In the genomic region with DNA sequence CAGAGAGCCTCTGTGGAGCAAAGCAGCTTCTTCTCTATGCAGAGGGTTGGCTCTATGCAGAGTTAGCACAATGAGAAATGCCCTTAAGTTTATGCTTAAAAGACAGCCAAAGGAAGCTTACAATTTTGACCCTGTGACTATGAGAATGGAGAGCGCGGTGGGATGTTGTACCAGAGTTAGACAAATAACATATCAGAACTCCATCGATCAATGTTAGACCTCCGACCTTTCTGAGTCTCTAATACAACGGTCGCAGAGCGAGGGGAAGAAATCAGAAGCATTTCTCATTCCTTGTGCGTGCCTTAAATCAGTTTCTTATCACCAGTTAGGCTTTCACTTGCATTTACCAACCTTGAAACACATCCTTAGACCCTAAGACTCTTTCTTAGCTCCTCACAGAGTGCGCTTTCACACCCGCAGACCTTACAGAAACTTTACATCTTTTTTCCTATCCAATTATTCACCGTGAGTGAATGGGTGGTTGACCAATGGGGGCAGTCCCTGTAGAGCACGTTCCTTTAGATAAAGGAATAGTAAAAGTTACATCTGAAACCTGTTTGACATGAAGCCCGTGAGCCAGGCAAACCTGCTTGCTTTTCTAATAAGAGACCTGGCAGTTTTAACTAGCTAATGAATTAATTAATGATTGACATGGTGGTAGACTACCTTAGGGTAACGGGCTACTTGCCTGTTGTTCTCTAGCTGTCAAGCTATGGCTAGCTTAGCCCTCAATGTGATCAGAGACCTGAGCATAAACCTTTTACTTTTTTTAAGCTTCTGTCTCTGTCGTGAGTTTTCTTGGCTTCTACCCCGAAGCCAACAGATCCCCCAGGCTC, we compare ENCODE assay signal across 14 mouse cellular contexts. TPM values are rescaled to one million over a fixed set of nuclear protein-coding genes. Genes with fewer than 3 reads are reported as not detected.
A peak's percentile ranks its signal among the peaks of the same experiment; 100 is the strongest.
DNase-seq lines count a peak whose midpoint lies in the region; ATAC-seq and TF ChIP-seq lines count a peak whose summit lies in the region.
"Had no signal": no experiment of that assay in that cellular context is flagged by ENCODE, and none has a peak within 500 bp of the region (broad histone marks: within the 10 kb centered on the region; RNA-seq: fewer than 3 reads in every experiment).

No protein-coding gene starts in this region.

- peak overlapping the region; percentile 70 for H3K27ac ChIP-seq in kidney, adult 2 months (ENCODE audit: insufficient read depth, low read depth, low read length)
- no peak overlapping the region for H3K27ac ChIP-seq in kidney, embryonic 14.5 days (ENCODE audit: low read depth, low read length)
- H3K27ac ChIP-seq in liver, embryonic 16.5 days (ENCODE audit: low read length) = no peak overlapping the region
- no peak overlapping the region for H3K27ac ChIP-seq in hindbrain, embryonic 11.5 days (ENCODE audit: low read depth, low read length)
- H3K27ac ChIP-seq: embryonic facial prominence, embryonic 12.5 days; liver, embryonic 15.5 days; midbrain, embryonic 15.5 days had no signal

- 58% methylated on average over 16 of the region's 16 CpGs for WGBS in kidney, adult 2 months
- 63% methylated on average over 16 of the region's 16 CpGs for whole genome bisulfite sequencing in kidney, embryonic 14.5 days
- WGBS in liver, embryonic 16.5 days (ENCODE audit: insufficient replicate concordance) = 56% methylated on average over 16 of the region's 16 CpGs
- WGBS in hindbrain, embryonic 11.5 days = 52% methylated on average over 16 of the region's 16 CpGs

- H3K36me3 ChIP-seq in kidney, adult 2 months (ENCODE audit: control insufficient read depth, insufficient read depth, low read length) = no peaks in the 10 kb centered on the region
- no peaks in the 10 kb centered on the region for H3K36me3 ChIP-seq in kidney, embryonic 14.5 days (ENCODE audit: control insufficient read depth, insufficient read depth, low read length)
- H3K36me3 ChIP-seq in liver, embryonic 16.5 days (ENCODE audit: control insufficient read depth, insufficient read depth) = no peaks in the 10 kb centered on the region
- no peaks in the 10 kb centered on the region for H3K36me3 ChIP-seq in hindbrain, embryonic 11.5 days (ENCODE audit: control insufficient read depth, insufficient read depth, low read length)
- H3K36me3 ChIP-seq: embryonic facial prominence, embryonic 12.5 days; liver, embryonic 15.5 days; midbrain, embryonic 15.5 days had no signal

- H3K4me1 ChIP-seq in kidney, adult 2 months (ENCODE audit: control insufficient read depth, insufficient read depth, low read length) = peaks cover 17% of the 10 kb centered on the region
- H3K4me1 ChIP-seq in kidney, embryonic 14.5 days (ENCODE audit: control insufficient read depth, insufficient read depth, low read length) = no peaks in the 10 kb centered on the region; the same call in 1 of the 2 replicates
- peaks cover 6% of the 10 kb centered on the region; the same call in 1 of the 2 replicates for H3K4me1 ChIP-seq in liver, embryonic 16.5 days (ENCODE audit: control insufficient read depth, low read depth, low read length)
- H3K4me1 ChIP-seq in hindbrain, embryonic 11.5 days (replicated peaks; ENCODE audit: control insufficient read depth, insufficient read depth, low read length) = no peaks in the 10 kb centered on the region
- H3K4me1 ChIP-seq: midbrain, embryonic 15.5 days had no signal

- H3K4me2 ChIP-seq in kidney, embryonic 14.5 days (replicated peaks; ENCODE audit: low read depth, low read length) = no peak overlapping the region
- H3K4me2 ChIP-seq in liver, embryonic 16.5 days (ENCODE audit: low read depth, low read length) = peak overlapping the region; percentile 2; the same call in 1 of the 2 replicates
- H3K4me2 ChIP-seq in hindbrain, embryonic 11.5 days (replicated peaks; ENCODE audit: low read depth, low read length) = no peak overlapping the region
- H3K4me2 ChIP-seq: embryonic facial prominence, embryonic 12.5 days; heart, embryonic 11.5 days; liver, embryonic 15.5 days; midbrain, embryonic 15.5 days had no signal

- peak; percentile 78 for DNase-seq in kidney, adult 2 months
- DNase-seq in lung, postnatal 14 days = no peak
- DNase-seq in hindbrain, embryonic 11.5 days (ENCODE audit: low spot score) = no peak
- DNase-seq: cerebellum, postnatal 10 days; gastrocnemius, postnatal 14 days; thymus, adult 2 months had no signal

- H3K9me3 ChIP-seq in kidney, embryonic 14.5 days (ENCODE audit: control insufficient read depth, low read length) = no peaks in the 10 kb centered on the region
- no peaks in the 10 kb centered on the region for H3K9me3 ChIP-seq in liver, embryonic 16.5 days (replicated peaks; ENCODE audit: control insufficient read depth, low read length)
- no peaks in the 10 kb centered on the region for H3K9me3 ChIP-seq in hindbrain, embryonic 11.5 days (ENCODE audit: control insufficient read depth, low read length)
- H3K9me3 ChIP-seq: embryonic facial prominence, embryonic 12.5 days; liver, embryonic 15.5 days; midbrain, embryonic 15.5 days had no signal

- TF ChIP-seq POLR2A in kidney, adult 2 months (IDR thresholded peaks at IDR 0.05; ENCODE audit: low read depth, low read length) = no peak

- H3K27me3 ChIP-seq in kidney, adult 2 months (replicated peaks; ENCODE audit: control insufficient read depth, insufficient read depth, low read length) = no peaks in the 10 kb centered on the region
- H3K27me3 ChIP-seq in kidney, embryonic 14.5 days (ENCODE audit: control insufficient read depth, insufficient read depth, low read length) = no peaks in the 10 kb centered on the region
- no peaks in the 10 kb centered on the region for H3K27me3 ChIP-seq in liver, embryonic 16.5 days (ENCODE audit: control insufficient read depth, insufficient read depth, low read depth, low read length)
- no peaks in the 10 kb centered on the region for H3K27me3 ChIP-seq in hindbrain, embryonic 11.5 days (ENCODE audit: control insufficient read depth, insufficient read depth, low read length)
- H3K27me3 ChIP-seq: embryonic facial prominence, embryonic 12.5 days; liver, embryonic 15.5 days; midbrain, embryonic 15.5 days had no signal

- no peak for ATAC-seq in kidney, embryonic 14.5 days (ENCODE audit: low FRiP score, low TSS enrichment)
- peak; percentile 30 for ATAC-seq in CD4-positive, CD25-positive, alpha-beta regulatory T cell, adult 4 months
- peak; percentile 12 for ATAC-seq in activated CD4-positive, CD25-positive, alpha-beta regulatory T cell, adult 4 months
- ATAC-seq in liver, embryonic 16.5 days (ENCODE audit: low read depth) = no peak
- ATAC-seq in hindbrain, embryonic 11.5 days (ENCODE audit: low FRiP score) = no peak
- ATAC-seq: midbrain, embryonic 15.5 days had no signal

- no peak for TF ChIP-seq CTCF in kidney, adult 2 months (conservative IDR thresholded peaks at IDR 0.05; ENCODE audit: insufficient read depth, insufficient read length, low read depth, low read length)

- no peak overlapping the region for H3K4me3 ChIP-seq in kidney, adult 2 months (ENCODE audit: insufficient read depth, low read depth, low read length)
- H3K4me3 ChIP-seq in kidney, embryonic 14.5 days (ENCODE audit: low read length) = no peak overlapping the region
- no peak overlapping the region for H3K4me3 ChIP-seq in liver, embryonic 16.5 days (ENCODE audit: low read depth, low read length)
- H3K4me3 ChIP-seq in hindbrain, embryonic 11.5 days (ENCODE audit: low read depth, low read length) = no peak overlapping the region
- H3K4me3 ChIP-seq: embryonic facial prominence, embryonic 12.5 days; liver, embryonic 15.5 days; midbrain, embryonic 15.5 days had no signal

- no peak overlapping the region for H3K9ac ChIP-seq in kidney, embryonic 14.5 days (ENCODE audit: low read depth, low read length)
- H3K9ac ChIP-seq in liver, embryonic 16.5 days (ENCODE audit: low read depth, low read length) = no peak overlapping the region
- H3K9ac ChIP-seq in hindbrain, embryonic 11.5 days (ENCODE audit: low read depth, low read length) = no peak overlapping the region
- H3K9ac ChIP-seq: embryonic facial prominence, embryonic 12.5 days; liver, embryonic 15.5 days; midbrain, embryonic 15.5 days had no signal

RNA-seq across cellular contexts. Expression of a gene that starts 34.7 kb away (rescaled TPM):
- polyA plus RNA-seq in kidney, adult 2 months (2012; rRNA removed) = 33.9 and 36.9 TPM in 2 replicates
- polyA plus RNA-seq in kidney, embryonic 14.5 days (2014; fragmentation: Nextera tagmentation; extraction: Ambion mirVana) = 43.7 and 70.9 TPM in 2 replicates
- 100 to 1,000 TPM; 223 to 256 TPM for polyA plus RNA-seq in CD4-positive, CD25-positive, alpha-beta regulatory T cell, adult 4 months (2017; shearing (Covaris generic))
- polyA plus RNA-seq in activated CD4-positive, CD25-positive, alpha-beta regulatory T cell, adult 4 months (2017; shearing (Covaris generic)) = 100 to 1,000 TPM; 136 to 151 TPM
- 24.7 and 26.1 TPM in 2 replicates for polyA plus RNA-seq in liver, embryonic 16.5 days (2015; fragmentation: Nextera tagmentation; extraction: Ambion mirVana)
- polyA plus RNA-seq in hindbrain, embryonic 11.5 days (2014; fragmentation: Nextera tagmentation; extraction: Ambion mirVana) = 45.4 and 64.4 TPM in 2 replicates

Comparison
In these comparisons a context has a peak if more than half of its experiments do, and no peak if none do; other contexts are left out.
1. ATAC-seq: peak in CD4-positive, CD25-positive, alpha-beta regulatory T cell, adult 4 months (single experiment) and activated CD4-positive, CD25-positive, alpha-beta regulatory T cell, adult 4 months (single experiment); none in kidney, embryonic 14.5 days (single experiment), liver, embryonic 16.5 days (single experiment) and hindbrain, embryonic 11.5 days (single experiment).